Comparison of ENCODE assay signal across 11 mouse cellular contexts in genomic region chr2:52946524-52947186, GRCm38 (mm10).
DNase-seq lines count a peak whose midpoint lies in the region; ATAC-seq and TF ChIP-seq lines count a peak whose summit lies in the region.
"Had no signal": no experiment of that assay in that cellular context is flagged by ENCODE, and none has a peak within 500 bp of the region (broad histone marks: within the 10 kb centered on the region; RNA-seq: fewer than 3 reads in every experiment).

No protein-coding gene starts in this region.

- H3K9ac ChIP-seq in embryonic facial prominence, embryonic 12.5 days = no peak overlapping the region
- H3K9ac ChIP-seq in hindbrain, embryonic 11.5 days (ENCODE audit: low read depth, low read length) = no peak overlapping the region
- H3K9ac ChIP-seq in midbrain, embryonic 16.5 days (ENCODE audit: low read depth, low read length) = no peak overlapping the region
- H3K9ac ChIP-seq: limb, embryonic 12.5 days; stomach, embryonic 15.5 days had no signal

- no peaks in the 10 kb centered on the region for H3K9me3 ChIP-seq in embryonic facial prominence, embryonic 12.5 days
- no peaks in the 10 kb centered on the region for H3K9me3 ChIP-seq in hindbrain, embryonic 11.5 days (ENCODE audit: control insufficient read depth, low read length)
- H3K9me3 ChIP-seq in midbrain, embryonic 16.5 days (replicated peaks; ENCODE audit: control insufficient read depth, low read length, poor library complexity, severe bottlenecking) = no peaks in the 10 kb centered on the region
- H3K9me3 ChIP-seq: limb, embryonic 12.5 days; stomach, embryonic 15.5 days had no signal

- WGBS in embryonic facial prominence, embryonic 12.5 days = 53% methylated on average over 11 of the region's 11 CpGs
- 56% methylated on average over 11 of the region's 11 CpGs for WGBS in hindbrain, embryonic 11.5 days
- WGBS in midbrain, embryonic 16.5 days = 22% methylated on average over 11 of the region's 11 CpGs

- TF ChIP-seq POLR2A in brain, embryonic 14.5 days (IDR thresholded peaks at IDR 0.05; ENCODE audit: borderline replicate concordance, extremely low read depth, insufficient read depth, insufficient read length, poor library complexity, severe bottlenecking) = no peak

- 0 out of 2 replicates have a peak, but pooled peaks have one; percentile 44 for ATAC-seq in embryonic facial prominence, embryonic 12.5 days (ENCODE audit: insufficient number of reproducible peaks, insufficient read depth, low FRiP score, low TSS enrichment)
- ATAC-seq in hindbrain, embryonic 11.5 days (ENCODE audit: low FRiP score) = peak; percentile 68
- ATAC-seq in midbrain, embryonic 16.5 days = peak; percentile 27
- ATAC-seq: inflammation-experienced regulatory T-cells, adult 6 months had no signal

- no peaks in the 10 kb centered on the region for H3K36me3 ChIP-seq in embryonic facial prominence, embryonic 12.5 days
- no peaks in the 10 kb centered on the region for H3K36me3 ChIP-seq in hindbrain, embryonic 11.5 days (ENCODE audit: control insufficient read depth, insufficient read depth, low read length)
- H3K36me3 ChIP-seq in midbrain, embryonic 16.5 days (ENCODE audit: control insufficient read depth, insufficient read depth, low read length) = no peaks in the 10 kb centered on the region
- H3K36me3 ChIP-seq: stomach, embryonic 15.5 days had no signal

- peak; percentile 87 for DNase-seq in brain, embryonic 14.5 days (ENCODE audit: low read depth)
- no peak for DNase-seq in hindbrain, embryonic 11.5 days (ENCODE audit: low spot score)
- DNase-seq in c-Kit-positive CD71-positive TER-119-positive erythroid progenitor cells, embryonic 14.5 days (ENCODE audit: low spot score) = no peak
- no peak for DNase-seq in lung, adult 18-20 months
- no peak for DNase-seq in frontal cortex, postnatal 25 days (ENCODE audit: low spot score in 2 of 2)
- DNase-seq: lung, adult 2 months had no signal

- no peak for TF ChIP-seq CTCF in brain, embryonic 14.5 days (IDR thresholded peaks at IDR 0.05; ENCODE audit: borderline replicate concordance, extremely low read depth, insufficient read depth, insufficient read length)

- H3K4me2 ChIP-seq in embryonic facial prominence, embryonic 12.5 days (replicated peaks) = no peak overlapping the region
- H3K4me2 ChIP-seq in hindbrain, embryonic 11.5 days (replicated peaks; ENCODE audit: low read depth, low read length) = no peak overlapping the region
- no peak overlapping the region for H3K4me2 ChIP-seq in midbrain, embryonic 16.5 days (ENCODE audit: low read length)
- H3K4me2 ChIP-seq: limb, embryonic 12.5 days; stomach, embryonic 15.5 days had no signal

- no peak overlapping the region for H3K4me3 ChIP-seq in embryonic facial prominence, embryonic 12.5 days
- no peak overlapping the region for H3K4me3 ChIP-seq in hindbrain, embryonic 11.5 days (ENCODE audit: low read depth, low read length)
- H3K4me3 ChIP-seq in midbrain, embryonic 16.5 days (ENCODE audit: low read depth, low read length) = no peak overlapping the region
- H3K4me3 ChIP-seq: limb, embryonic 12.5 days; stomach, embryonic 15.5 days had no signal

- H3K27me3 ChIP-seq in embryonic facial prominence, embryonic 12.5 days = no peaks in the 10 kb centered on the region
- H3K27me3 ChIP-seq in hindbrain, embryonic 11.5 days (ENCODE audit: control insufficient read depth, insufficient read depth, low read length) = no peaks in the 10 kb centered on the region
- H3K27me3 ChIP-seq in midbrain, embryonic 16.5 days (ENCODE audit: control insufficient read depth, insufficient read depth, low read depth, low read length) = no peaks in the 10 kb centered on the region
- H3K27me3 ChIP-seq: limb, embryonic 12.5 days; stomach, embryonic 15.5 days had no signal

- H3K27ac ChIP-seq in embryonic facial prominence, embryonic 12.5 days = no peak overlapping the region
- peak overlapping the region; percentile 31; the same call in 1 of the 2 replicates for H3K27ac ChIP-seq in hindbrain, embryonic 11.5 days (ENCODE audit: low read depth, low read length)
- H3K27ac ChIP-seq in midbrain, embryonic 16.5 days (ENCODE audit: low read length) = peak overlapping the region; percentile 55; the same call in 1 of the 2 replicates
- H3K27ac ChIP-seq: stomach, embryonic 15.5 days had no signal

- peaks cover 44% of the 10 kb centered on the region for H3K4me1 ChIP-seq in embryonic facial prominence, embryonic 12.5 days
- no peaks in the 10 kb centered on the region for H3K4me1 ChIP-seq in hindbrain, embryonic 11.5 days (replicated peaks; ENCODE audit: control insufficient read depth, insufficient read depth, low read length)
- H3K4me1 ChIP-seq in midbrain, embryonic 16.5 days (ENCODE audit: control insufficient read depth, insufficient read depth, low read length) = peaks cover 19% of the 10 kb centered on the region
- H3K4me1 ChIP-seq: stomach, embryonic 15.5 days had no signal
